Mouse (Mus musculus): ENCODE results near the gene Cc2d2b.
A peak's percentile ranks its signal among the peaks of the same experiment; 100 is the strongest.

Cc2d2b gene

DNA sequence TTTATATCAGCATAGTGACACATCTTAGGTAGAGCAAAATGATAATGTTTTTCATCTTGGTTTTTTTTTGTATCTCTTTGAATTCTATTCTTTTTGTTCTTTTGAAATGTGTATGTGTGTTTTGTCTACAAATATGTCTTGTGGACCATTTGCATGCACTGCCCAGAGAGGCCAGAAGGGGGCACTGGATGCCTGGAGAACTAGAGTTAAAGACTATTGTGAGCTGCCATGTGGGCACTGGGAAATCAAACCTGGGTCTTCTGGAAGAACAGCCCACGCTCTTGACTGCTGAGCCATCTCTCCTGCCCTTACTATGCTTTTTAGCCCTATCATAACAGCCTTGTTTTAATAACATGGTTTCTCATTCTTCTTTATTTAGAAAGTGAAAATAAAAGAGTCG lies 5.8 kb downstream of the Cc2d2b start:
- DNase-seq (ENCODE audit: low spot score) = peak; percentile 28

DNA sequence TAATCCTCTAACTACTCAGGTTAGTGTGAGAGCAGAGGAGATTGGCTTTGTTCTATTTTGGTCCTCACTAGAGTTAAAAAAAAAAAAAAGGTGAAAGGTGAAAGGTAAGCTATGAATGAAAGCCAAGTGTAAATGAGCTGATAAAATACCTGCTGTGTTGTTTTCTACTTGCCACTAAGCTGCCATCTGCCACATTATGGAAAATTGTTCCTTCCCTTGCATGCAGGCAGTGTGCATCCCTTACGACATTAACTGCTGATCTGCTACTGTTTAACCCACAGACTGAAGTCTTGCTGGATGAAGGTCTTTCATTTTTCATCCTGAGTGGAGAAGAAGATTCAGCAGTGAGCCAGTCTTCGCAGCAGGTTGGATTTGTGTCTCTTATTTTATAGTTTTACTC lies 11.5 kb downstream of the Cc2d2b start:
- DNase-seq (ENCODE audit: low spot score) = no peak

DNA sequence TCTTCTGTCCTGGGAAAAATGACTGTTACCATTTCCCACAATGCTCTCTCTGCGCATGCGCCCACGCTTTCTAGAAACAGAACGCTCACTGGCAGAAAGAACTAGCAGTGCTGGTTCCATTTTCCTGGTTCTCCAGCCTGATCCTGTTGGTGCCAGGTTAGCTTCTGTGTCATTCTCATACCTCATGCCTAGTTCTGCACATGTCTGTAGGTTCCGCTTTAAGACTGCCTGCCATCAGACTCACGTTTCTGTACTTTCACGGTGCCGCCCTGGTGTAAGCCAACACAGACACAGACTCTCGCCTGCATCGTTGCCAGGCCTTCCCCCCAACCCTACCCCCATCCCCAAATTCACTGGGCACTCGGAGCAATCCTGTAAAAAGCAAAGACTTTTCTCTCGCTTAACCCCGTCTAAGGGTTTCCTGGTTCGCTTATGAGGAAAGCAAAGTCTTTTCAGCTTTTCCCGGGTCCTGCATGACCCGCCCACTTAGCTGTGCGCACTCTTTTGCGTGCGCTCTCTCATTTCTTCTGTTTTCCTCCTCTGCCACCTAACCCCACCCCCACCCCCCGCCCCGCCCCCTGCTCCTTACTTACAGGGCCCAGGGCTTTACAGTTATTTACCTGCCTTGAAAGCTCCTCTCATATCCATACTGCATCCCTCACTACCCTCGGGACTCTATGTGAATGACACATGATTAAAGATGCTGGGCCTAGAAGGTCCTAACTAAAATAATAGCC lies 13.6 kb downstream of the Cc2d2b start:
- DNase-seq (ENCODE audit: low spot score) = peak; percentile 64

DNA sequence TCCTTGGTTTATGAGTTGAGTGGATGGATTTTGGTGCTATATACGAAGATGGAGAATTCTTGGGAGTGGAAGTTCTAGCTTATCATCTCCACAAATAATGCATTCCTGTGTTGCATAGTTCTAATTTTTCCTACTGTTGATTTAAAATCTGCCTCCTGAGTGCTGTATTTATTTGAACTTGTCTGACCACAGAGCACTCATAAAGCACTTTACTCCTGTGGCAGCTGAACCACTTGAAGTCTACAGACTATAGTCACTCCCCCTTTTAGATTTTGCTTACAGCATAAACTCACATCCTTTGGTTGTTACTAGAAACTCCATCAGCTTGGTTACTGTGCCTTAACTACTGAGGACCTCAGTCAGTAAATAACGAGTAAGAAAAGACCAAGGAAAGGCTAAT lies 18.6 kb downstream of the Cc2d2b start:
- DNase-seq (ENCODE audit: low spot score) = no peak

DNA sequence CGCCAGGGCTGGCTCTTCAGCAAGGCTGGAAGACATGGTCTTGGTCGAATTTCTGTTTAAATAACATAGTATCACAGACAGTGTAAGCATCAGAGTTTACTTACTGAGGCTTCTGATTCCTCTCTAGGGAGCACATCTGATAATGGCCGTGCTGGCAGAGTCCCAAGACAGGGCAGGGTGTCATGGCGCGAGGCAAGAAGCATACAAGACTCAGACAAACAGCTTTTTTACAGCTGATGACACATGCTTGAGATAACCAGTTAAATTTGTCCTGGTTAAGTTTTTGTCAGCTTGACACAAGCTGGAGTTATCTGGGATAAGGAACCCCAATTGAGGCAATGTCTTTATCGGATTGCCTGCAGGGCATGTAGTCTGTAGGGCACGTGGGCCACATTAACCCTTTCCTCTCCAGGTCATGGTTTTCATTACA lies 20.8 kb downstream of the Cc2d2b start:
- DNase-seq (ENCODE audit: low spot score) = no peak

DNA sequence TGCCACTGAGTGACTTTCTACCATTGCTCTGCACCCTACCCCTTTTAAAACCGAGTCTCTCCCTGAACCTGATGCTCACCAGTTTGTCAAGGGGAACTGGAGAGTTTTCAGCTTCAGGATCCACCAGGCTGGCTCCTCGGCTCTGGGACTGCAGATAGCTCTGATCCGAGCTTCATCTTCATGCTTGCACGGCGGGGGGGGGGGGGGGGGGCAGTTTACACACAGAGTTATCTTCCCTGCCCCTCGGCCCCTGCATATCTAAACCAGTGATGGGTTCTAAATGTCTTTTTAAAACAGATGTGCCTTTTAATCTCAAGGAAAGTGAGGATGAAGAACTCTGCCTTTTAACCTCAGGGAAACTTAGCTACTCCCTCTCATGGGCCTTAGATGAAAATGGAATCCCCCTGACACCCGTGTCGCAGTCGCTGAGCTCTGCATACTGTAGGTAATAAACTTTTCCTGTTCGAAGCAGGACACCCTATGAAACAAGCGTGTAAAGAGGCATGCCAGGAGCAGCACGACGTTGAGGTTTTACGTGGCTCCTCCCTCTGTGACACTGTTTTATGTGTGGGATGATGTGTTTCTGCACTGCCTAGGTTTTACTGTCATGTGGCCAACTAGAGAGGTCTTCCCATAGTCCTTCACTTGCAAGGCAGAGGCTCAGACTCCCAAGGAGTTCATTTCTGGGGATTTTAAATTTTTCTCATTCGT lies 39.6 kb downstream of the Cc2d2b start:
- no peak for DNase-seq (ENCODE audit: low spot score)

DNA sequence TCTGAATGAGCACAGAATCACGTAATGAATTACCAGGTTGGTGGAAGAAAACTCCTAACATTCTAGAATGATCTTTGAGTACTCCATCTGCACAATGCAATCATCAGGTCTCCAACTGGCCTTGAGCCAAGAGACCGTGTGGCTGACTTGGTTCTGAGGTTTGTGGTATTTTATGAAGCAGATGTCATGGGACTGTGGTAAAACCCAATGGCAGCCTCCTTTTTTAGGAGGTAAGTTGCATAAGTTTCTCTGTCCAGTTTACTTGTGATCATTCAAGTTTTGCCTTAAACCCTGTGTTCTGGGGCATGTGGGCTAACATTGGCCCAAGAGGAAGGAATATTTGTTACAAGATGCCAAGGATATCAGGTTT lies 40.1 kb downstream of the Cc2d2b start:
- DNase-seq (ENCODE audit: low spot score) = no peak

DNA sequence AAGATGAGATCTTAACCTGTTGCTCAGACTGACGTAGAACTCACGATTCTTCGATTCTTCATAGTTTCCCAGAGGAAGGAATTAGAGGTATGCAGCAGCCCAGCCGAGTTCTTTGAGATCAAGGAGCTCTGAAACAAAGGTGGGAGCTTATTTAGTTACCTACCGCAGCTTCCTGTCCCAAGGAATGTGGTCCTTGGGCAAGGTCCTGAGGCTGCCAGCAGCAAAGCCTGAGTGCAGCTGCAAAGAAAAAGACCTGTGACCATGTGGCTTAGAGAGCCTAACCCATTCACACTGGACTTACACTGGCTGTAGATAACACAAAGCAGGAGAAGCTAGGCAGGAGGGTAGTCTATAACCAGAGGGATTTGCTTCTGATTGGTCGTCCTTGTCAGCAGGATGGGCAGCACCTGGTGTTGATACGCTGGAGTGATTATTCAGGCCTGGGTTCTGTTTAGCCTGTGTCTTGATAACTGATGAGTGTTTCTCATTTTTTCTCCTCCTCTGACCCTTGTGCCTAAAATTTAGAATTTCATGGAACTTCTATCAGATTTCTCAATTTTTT lies 56.7 kb downstream of the Cc2d2b start:
- DNase-seq (ENCODE audit: low spot score) = no peak

DNA sequence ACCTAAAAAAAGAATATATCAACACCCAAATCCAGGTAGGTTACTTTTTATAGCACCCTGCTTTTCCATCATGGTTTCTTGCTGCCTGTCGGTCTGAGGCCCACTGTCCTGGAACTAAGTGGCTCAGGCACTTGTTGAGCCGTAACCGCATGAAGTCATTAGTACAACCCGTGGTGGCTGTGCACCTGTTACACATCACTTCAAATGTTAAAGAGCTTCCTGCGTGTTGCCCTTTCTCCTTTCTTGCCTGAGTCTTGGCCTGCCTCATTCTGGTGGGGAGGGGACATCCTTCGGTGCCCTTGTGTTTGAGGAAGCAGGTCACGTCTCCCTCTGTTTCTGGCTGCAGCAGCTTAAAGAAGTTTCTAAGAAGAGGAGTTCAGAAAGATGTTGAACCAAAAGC lies 61.3 kb downstream of the Cc2d2b start:
- DNase-seq (ENCODE audit: low spot score) = no peak

DNA sequence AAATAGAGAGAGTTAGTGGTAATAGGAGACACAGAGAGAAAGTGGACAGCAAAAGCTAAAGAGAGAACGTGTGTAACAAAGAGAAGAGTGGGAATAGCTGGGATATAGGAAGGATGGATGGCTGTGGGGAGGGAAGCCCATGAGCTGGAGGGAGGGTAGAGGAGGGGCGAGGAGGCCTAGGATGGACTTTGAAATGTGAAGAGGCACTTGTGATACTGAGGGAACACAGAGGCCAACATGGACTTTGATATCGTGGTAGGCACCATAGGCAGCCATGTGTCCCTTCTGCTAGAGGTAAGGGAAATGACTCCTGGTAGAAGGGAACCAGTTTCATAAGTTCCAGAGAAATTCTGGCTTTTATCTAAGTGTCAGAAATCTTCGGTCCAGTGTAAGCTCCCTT lies 63.3 kb downstream of the Cc2d2b start:
- DNase-seq (ENCODE audit: low spot score) = no peak

DNA sequence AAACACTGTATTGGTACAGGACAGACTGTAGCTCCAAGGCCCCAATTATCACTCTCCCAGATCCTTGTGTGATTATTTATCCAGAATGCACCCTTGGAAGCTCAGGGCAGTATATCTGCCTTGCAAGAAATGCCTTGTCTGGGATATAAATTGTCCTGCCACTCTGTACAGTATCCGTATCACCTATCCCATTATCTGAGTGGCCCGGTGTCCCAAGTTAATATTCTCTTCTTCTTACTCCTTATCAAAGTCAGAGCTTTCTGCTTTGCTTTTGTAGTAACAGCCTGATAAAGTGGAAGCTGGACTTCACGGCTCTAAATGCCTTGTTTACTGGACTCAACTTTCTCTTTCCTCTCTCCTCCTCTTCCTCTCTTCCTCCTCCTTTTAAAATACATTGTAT lies 64.2 kb downstream of the Cc2d2b start:
- DNase-seq (ENCODE audit: low spot score) = no peak

DNA sequence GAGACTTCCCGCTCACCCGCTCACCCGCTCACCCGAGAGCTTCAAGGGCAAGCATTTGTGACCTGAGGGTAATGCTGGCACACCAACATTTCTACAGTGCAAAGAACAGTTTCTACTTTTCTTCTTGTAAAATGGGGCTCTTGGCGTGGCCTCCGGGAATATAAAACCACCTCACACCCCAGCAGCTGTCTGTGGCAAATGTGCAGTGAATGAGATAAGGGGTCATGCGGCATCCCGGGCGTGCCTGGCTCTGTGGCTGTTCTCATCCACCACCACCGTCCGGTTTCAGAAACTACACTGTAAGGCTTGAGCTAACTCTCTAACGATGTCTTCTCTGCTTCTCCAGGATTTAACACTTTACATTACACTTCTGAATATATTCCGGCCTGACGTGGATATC lies 64.8 kb downstream of the Cc2d2b start:
- no peak for DNase-seq (ENCODE audit: low spot score)

DNA sequence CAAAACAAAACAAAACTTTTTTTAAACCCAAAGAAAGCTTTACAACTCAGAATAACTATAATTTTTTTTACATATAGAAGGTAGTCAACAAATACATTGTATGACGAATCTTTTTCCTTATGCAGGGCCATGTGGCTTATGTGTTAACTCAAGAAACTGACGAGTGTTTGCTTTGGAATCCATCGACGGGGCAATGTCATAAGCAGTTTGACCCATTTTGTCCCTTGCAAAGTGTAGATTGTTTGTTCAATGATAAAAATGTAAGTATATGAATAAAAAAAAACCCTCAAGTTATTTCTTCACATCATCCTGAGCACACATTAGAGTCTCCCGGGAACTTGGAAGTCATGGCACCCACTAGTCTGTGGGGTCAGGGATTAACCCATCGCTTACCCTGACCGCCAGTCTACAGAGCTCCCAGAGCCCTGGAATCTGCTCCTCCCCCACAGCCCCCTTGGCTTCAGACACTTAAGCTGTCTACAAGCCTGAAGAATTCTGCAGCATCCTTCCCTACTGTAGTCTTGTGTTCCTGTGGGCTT lies 67.2 kb downstream of the Cc2d2b start:
- DNase-seq (ENCODE audit: low spot score) = no peak

DNA sequence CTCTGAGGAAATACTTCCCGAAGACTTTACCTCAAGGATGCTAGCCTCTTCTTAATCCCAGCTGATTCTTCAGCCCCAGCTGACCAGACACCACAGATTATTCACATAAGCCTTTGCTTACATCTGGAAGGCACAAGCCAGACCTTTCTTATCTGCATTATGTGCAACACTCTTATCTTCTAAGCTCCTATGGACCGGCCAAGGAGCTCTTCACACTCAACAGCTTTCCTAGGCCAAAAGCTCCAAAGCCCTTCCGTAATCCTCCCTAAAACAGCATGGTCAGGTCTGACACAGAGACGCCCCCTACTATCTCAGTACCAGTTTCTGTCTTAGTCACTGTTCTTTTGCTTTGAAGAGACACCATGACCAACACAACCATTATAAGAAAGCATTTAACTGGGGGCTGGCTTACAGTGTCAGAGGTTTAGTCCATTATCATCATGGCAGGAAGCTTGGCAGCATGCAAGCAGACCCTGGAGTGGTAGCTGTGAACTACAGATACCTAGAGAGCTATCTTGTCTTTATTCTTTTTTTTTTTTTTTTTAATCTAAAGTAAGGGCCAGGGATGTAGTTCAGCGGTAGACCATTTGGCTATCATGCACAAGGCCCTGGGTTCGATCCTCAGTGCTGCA lies 69.5 kb downstream of the Cc2d2b start:
- no peak for DNase-seq (ENCODE audit: low spot score)

DNA sequence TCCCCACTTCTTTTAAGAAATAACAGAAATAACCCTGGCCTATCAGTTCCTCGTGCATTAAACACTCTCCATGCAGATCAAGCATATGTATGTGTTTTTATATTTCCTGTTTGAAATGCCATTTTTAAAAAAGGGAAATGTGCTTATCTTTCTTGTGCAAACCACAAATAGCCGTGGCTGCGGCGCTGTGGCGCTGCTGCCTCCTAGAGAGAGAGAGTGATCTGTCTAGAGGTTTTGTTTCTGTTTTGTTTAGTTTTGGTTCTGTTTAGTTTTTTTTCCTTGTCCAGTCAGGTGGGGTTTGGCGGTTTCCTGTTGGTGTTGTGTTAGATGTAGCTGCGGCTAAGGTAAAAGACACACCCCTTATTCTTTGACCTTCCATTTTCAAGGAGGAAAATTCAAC lies 70.2 kb downstream of the Cc2d2b start:
- no peak for DNase-seq (ENCODE audit: low spot score)

DNA sequence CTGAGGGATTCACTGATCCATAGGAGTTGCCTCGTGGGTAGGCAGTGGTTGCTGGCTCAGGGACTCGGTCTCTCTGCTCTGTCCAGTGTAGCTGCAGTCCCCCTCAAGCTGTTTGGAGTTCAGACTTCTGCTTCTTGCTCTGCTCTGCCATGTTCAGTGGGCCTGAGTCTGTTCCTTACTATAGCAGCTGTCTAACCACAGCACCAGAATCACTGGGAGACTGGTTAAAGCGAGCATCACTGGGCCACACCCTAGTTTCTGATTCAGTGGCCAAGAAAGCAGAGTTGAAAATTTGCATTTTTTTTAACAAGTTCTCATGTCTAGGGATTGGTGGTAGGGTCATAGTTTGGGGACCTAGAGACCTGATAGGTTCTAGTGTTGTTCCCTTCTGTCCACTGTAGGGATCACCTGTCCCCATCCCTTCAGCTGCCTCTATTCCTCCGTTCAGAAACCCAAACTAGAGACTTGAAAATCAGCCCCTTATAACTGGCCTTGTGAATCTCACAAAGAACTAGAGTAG lies 72.8 kb downstream of the Cc2d2b start:
- no peak for DNase-seq (ENCODE audit: low spot score)

DNA sequence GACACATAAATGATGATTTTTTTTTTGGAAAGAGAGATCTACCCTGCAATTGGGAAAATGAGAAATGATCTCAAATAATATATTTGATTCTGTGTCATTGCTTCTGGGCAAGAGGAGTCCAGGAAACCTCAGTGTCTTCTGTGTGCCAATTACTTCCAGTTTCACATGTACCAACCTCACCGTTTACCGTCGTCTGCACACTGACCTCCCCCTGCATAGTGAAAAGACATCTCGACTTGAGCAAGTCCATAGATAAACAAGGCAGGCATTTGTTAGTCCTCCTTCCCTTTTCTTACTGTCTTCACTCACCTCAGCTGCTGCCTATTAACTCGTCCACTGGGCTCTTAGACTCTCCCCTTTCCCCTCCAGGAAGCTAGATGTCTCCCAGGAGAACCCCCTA lies 77.1 kb downstream of the Cc2d2b start:
- no peak for DNase-seq (ENCODE audit: low spot score)

DNA sequence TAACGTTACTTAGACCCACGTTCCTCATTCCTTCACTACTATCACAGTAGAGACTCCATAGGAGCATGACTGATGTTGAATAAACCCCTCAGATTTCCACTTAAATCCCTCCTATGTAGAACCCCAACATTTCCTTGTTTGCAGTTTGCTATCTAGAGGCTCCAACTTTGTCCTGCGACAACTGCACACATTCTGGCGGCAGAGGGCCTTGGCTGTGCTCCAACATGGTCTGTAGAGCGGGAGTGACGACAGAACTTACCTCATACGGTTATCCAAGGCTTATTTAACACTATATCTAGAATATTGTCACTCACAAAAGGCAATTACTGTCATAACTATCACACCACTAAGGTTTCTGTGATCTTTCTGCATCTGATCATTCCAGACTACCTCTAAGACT lies 78.2 kb downstream of the Cc2d2b start:
- no peak for DNase-seq (ENCODE audit: low spot score)

DNA sequence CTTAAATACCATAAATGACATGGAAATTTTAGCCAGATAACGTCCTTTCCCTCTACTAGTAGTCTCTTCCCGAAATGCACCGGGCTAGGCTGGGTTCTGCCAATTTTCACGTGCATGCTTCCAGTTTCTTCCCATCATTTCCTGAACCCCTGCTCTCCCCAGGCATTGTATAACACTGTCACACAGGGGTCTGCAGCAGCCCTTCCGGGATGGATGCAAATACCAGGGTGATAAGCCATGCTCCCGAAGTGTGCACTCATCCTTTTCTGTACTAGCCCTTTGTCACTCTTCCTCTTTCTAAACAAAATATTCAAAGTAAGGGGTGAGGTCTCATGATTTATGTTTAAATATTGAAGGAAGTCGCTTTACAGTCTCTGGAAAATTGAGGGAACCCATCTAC lies 81.6 kb downstream of the Cc2d2b start:
- no peak for DNase-seq (ENCODE audit: low spot score)

DNA sequence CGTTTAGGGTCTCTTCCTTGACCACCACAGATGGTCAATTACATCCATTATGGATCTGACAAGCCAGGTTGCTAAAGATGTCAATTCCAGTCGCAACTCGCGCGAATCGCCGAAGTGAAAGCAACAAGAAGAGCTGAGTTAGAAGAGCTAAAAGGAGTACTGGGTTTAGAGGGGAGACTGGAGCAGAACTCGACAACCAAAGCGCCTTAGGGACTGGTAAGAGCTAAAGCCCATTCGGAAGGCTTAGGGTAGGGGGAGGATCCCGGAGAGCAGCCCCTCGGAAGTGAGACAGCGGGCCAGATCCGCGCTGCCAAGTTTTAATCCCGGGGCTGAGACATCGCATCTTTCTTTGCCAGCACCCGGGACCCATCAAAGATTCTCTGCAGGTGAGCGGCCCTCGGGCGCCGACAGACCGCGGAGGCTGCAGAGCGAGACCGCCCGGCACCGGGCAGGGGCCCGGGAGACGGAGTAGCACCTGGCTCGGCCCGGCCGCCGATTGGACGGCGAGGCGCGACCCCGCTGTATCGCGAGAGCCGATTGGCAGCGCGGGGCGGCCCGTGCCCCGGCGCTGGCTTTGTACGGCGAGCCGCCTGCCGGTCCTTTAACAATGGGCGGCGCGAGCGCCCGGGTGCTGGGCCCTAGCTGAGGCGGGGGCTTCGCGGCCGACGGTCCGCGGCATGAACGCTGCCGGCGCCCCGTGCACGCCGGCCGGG lies 82.3 kb downstream of the Cc2d2b start, which contains the start of gene Ccnj:
Gene Ccnj, plus strand, starts transcription at position 577 of the 713 bp plus-strand sequence.
- peak; percentile 91 for DNase-seq (ENCODE audit: low spot score)

DNA sequence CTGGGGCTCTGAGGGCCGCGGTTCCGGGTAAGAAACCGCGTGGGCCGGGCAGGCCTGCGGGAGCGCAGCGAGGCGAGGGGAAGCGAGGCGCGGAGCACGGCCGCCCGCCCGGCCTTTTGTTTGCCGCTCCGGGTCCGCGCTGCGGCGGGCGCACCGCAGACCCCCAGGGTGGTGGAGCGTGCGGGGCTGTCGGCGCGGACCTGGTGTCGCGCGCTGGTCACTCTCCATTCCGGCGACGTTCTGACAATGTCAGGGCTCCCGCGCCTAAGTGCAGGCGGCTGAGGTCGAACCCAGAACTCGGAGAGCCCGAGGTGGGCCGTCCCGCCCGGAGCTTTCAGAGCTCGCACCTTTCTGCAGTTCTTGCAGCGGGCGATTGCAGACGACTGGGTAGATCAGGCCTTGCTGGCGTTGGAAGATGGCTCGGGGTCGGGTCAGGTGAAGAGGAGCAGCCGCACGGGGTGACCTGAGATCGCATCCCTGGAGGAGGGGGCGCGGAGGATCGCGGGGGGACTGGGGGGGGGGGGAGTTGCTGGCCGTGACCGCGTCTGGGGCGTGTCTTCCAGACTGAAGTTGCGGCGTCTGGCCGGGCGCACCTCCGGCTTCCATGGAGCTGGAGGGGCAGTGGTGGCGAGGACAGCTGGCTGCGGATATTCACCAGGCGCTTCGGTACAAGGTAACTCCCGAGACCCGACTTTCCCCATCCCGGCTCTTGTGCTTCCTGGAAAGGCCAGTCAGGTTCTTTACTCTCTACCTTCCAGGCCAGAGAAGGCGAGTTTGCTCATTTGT lies 83.1 kb downstream of the Cc2d2b start:
- peak; percentile 66 for DNase-seq (ENCODE audit: low spot score)
